Mouse (Mus musculus): ENCODE results near the gene Adig. TPM values are rescaled to one million over a fixed set of nuclear protein-coding genes. Genes with fewer than 3 reads are reported as not detected.

The Adig gene
- polyA plus RNA-seq, 1 experiment from 2014 or later: not detected

- Histone ChIP-seq H3K36me3 (ENCODE audit: insufficient read depth, low read length) (peaks cover 31% of the 10 kb centered on the region), H3K27me3 (ENCODE audit: insufficient read depth, low read length) (no peaks in the 10 kb centered on the region), H3K27ac (no peak overlapping the region), H3K4me1 (replicated peaks; ENCODE audit: insufficient read depth, low read length) (no peaks in the 10 kb centered on the region), H3K9me3 (replicated peaks; ENCODE audit: low read length) (no peaks in the 10 kb centered on the region), H3K9ac (ENCODE audit: low read depth, low read length) (no peak overlapping the region), H3K4me2 (ENCODE audit: low read length) (no peak overlapping the region), H3K4me3 (replicated peaks; ENCODE audit: low read depth, low read length) (no peak overlapping the region)
- DNase-seq (ENCODE audit: low spot score) (no peak), ATAC-seq (replicated peaks; ENCODE audit: low FRiP score, low read depth) (no peak)
- 86% methylated on average over 5 of the region's 5 CpGs for WGBS
- TF ChIP-seq CTCF (IDR thresholded peaks at IDR 0.05; ENCODE audit: low read depth): no peak
These were observed 4.0 kb upstream of the Adig start for GRCm38 (mm10) chr2:158498457-158498856.

- Histone ChIP-seq H3K9ac (ENCODE audit: low read depth, low read length) (no peak overlapping the region), H3K27ac (no peak overlapping the region), H3K27me3 (ENCODE audit: insufficient read depth, low read length) (no peaks in the 10 kb centered on the region), H3K9me3 (replicated peaks; ENCODE audit: low read length) (no peaks in the 10 kb centered on the region), H3K4me2 (ENCODE audit: low read length) (no peak overlapping the region), H3K4me3 (replicated peaks; ENCODE audit: low read depth, low read length) (no peak overlapping the region), H3K4me1 (replicated peaks; ENCODE audit: insufficient read depth, low read length) (no peaks in the 10 kb centered on the region), H3K36me3 (ENCODE audit: insufficient read depth, low read length) (peaks cover 8% of the 10 kb centered on the region; the same call in 1 of the 2 replicates)
- DNase-seq (ENCODE audit: low spot score) (no peak), ATAC-seq (replicated peaks; ENCODE audit: low FRiP score, low read depth) (no peak)
- 90% methylated on average over 7 of the region's 7 CpGs for whole genome bisulfite sequencing
- TF ChIP-seq CTCF (IDR thresholded peaks at IDR 0.05; ENCODE audit: low read depth): no peak
These were observed 814 bp downstream of the Adig start for GRCm38 (mm10) chr2:158503226-158503625.

- H3K4me1 ChIP-seq (replicated peaks; ENCODE audit: insufficient read depth, low read length): no peaks in the 10 kb centered on the region
- H3K27ac ChIP-seq: no peak overlapping the region
- ATAC-seq (replicated peaks; ENCODE audit: low FRiP score, low read depth) (no peak), DNase-seq (ENCODE audit: low spot score) (no peak)
- H3K9ac ChIP-seq (ENCODE audit: low read depth, low read length): no peak overlapping the region
- no peaks in the 10 kb centered on the region for H3K27me3 ChIP-seq (ENCODE audit: insufficient read depth, low read length)
- no peak overlapping the region for H3K4me2 ChIP-seq (ENCODE audit: low read length)
- no peak for TF ChIP-seq CTCF (IDR thresholded peaks at IDR 0.05; ENCODE audit: low read depth)
- no peak overlapping the region for H3K4me3 ChIP-seq (replicated peaks; ENCODE audit: low read depth, low read length)
- H3K36me3 ChIP-seq (ENCODE audit: insufficient read depth, low read length): peaks cover 5% of the 10 kb centered on the region; the same call in 1 of the 2 replicates
- WGBS: 46% methylated on average over 4 of the region's 4 CpGs
- no peaks in the 10 kb centered on the region for H3K9me3 ChIP-seq (replicated peaks; ENCODE audit: low read length)
These were observed 1.3 kb downstream of the Adig start for GRCm38 (mm10) chr2:158503671-158504070.

- 74% methylated on average over 5 of the region's 5 CpGs for WGBS
- Histone ChIP-seq H3K4me2 (ENCODE audit: low read length) (no peak overlapping the region), H3K9me3 (replicated peaks; ENCODE audit: low read length) (no peaks in the 10 kb centered on the region), H3K4me3 (replicated peaks; ENCODE audit: low read depth, low read length) (no peak overlapping the region), H3K36me3 (ENCODE audit: insufficient read depth, low read length) (no peaks in the 10 kb centered on the region), H3K27me3 (ENCODE audit: insufficient read depth, low read length) (no peaks in the 10 kb centered on the region), H3K9ac (ENCODE audit: low read depth, low read length) (no peak overlapping the region), H3K4me1 (replicated peaks; ENCODE audit: insufficient read depth, low read length) (no peaks in the 10 kb centered on the region), H3K27ac (no peak overlapping the region)
- no peak for ATAC-seq (replicated peaks; ENCODE audit: low FRiP score, low read depth)
- no peak for TF ChIP-seq CTCF (IDR thresholded peaks at IDR 0.05; ENCODE audit: low read depth)
- DNase-seq (ENCODE audit: low spot score): no peak
These were observed 4.1 kb downstream of the Adig start for GRCm38 (mm10) chr2:158506475-158506874.

GRCm38 (mm10) chr2:158507046-158507445 is 4.6 kb downstream of the Adig start:
- no peak for TF ChIP-seq CTCF (IDR thresholded peaks at IDR 0.05; ENCODE audit: low read depth)
- ATAC-seq (replicated peaks; ENCODE audit: low FRiP score, low read depth) (no peak), DNase-seq (ENCODE audit: low spot score) (no peak)
- Histone ChIP-seq H3K9ac (ENCODE audit: low read depth, low read length) (no peak overlapping the region), H3K4me3 (replicated peaks; ENCODE audit: low read depth, low read length) (no peak overlapping the region), H3K4me2 (ENCODE audit: low read length) (no peak overlapping the region), H3K9me3 (replicated peaks; ENCODE audit: low read length) (no peaks in the 10 kb centered on the region), H3K27me3 (ENCODE audit: insufficient read depth, low read length) (no peaks in the 10 kb centered on the region), H3K36me3 (ENCODE audit: insufficient read depth, low read length) (no peaks in the 10 kb centered on the region), H3K27ac (no peak overlapping the region), H3K4me1 (replicated peaks; ENCODE audit: insufficient read depth, low read length) (no peaks in the 10 kb centered on the region)
- WGBS: 94% methylated on average over 10 of the region's 10 CpGs

GRCm38 (mm10) chr2:158510665-158511064 is 8.3 kb downstream of the Adig start:
- Histone ChIP-seq H3K9ac (ENCODE audit: low read depth, low read length) (no peak overlapping the region), H3K36me3 (ENCODE audit: insufficient read depth, low read length) (no peaks in the 10 kb centered on the region), H3K27ac (no peak overlapping the region), H3K9me3 (replicated peaks; ENCODE audit: low read length) (no peaks in the 10 kb centered on the region), H3K27me3 (ENCODE audit: insufficient read depth, low read length) (no peaks in the 10 kb centered on the region), H3K4me3 (replicated peaks; ENCODE audit: low read depth, low read length) (no peak overlapping the region), H3K4me1 (replicated peaks; ENCODE audit: insufficient read depth, low read length) (no peaks in the 10 kb centered on the region), H3K4me2 (ENCODE audit: low read length) (no peak overlapping the region)
- ATAC-seq (replicated peaks; ENCODE audit: low FRiP score, low read depth) (peak; percentile 81), DNase-seq (ENCODE audit: low spot score) (peak; percentile 48)
- TF ChIP-seq CTCF (IDR thresholded peaks at IDR 0.05; ENCODE audit: low read depth): no peak
- 42% methylated on average over 6 of the region's 6 CpGs for WGBS

GRCm38 (mm10) chr2:158512528-158512927 is 10.1 kb downstream of the Adig start, which contains the start of gene Arhgap40:
Arhgap40 (plus strand) TSS chr2:158512796.
- Histone ChIP-seq H3K27me3 (ENCODE audit: insufficient read depth, low read length) (no peaks in the 10 kb centered on the region), H3K4me1 (replicated peaks; ENCODE audit: insufficient read depth, low read length) (no peaks in the 10 kb centered on the region), H3K9me3 (replicated peaks; ENCODE audit: low read length) (no peaks in the 10 kb centered on the region), H3K36me3 (ENCODE audit: insufficient read depth, low read length) (no peaks in the 10 kb centered on the region), H3K4me2 (ENCODE audit: low read length) (no peak within 1 kb of the TSS), H3K9ac (ENCODE audit: low read depth, low read length) (no peak within 1 kb of the TSS), H3K27ac (no peak within 1 kb of the TSS), H3K4me3 (replicated peaks; ENCODE audit: low read depth, low read length) (no peak within 1 kb of the TSS)
- ATAC-seq (replicated peaks; ENCODE audit: low FRiP score, low read depth): 0 out of 2 replicates have a peak, but pooled peaks have one; percentile 43
- no peak for DNase-seq (ENCODE audit: low spot score)
- TF ChIP-seq CTCF (IDR thresholded peaks at IDR 0.05; ENCODE audit: low read depth): no peak
- 81% methylated on average over 10 of the region's 10 CpGs for WGBS

All from kidney, postnatal 0 days (tissue).